Mouse (Mus musculus) intestine, embryonic 16.5 days (tissue): ENCODE measurements around the gene Dram1. TPM values are rescaled to one million over a fixed set of nuclear protein-coding genes. Genes with fewer than 3 reads are reported as not detected.

Experiments used
- ATAC-seq: fragments of 200-750 bp; cut with Nextera tagmentation; 2 replicates; pipeline ENCODE4 v1.8.0; 2017; ENCODE audit warnings: moderate TSS enrichment, moderate library complexity
- H3K27ac ChIP-seq: fragments of 300-500 bp; sonication (generic); 2 replicates; pipeline ENCODE4 v1.5.1; 2014; ENCODE audit warnings: mild to moderate bottlenecking, low read length
- H3K27me3 ChIP-seq: fragments of 300-500 bp; sonication (generic); replicated peaks from 2 replicates; pipeline ENCODE4 v1.6.1; 2014; ENCODE audit warnings: low read length, control low read depth, mixed read lengths; ENCODE audit not compliant: control insufficient read depth, insufficient read depth
- H3K36me3 ChIP-seq: fragments of 300-500 bp; sonication (generic); 2 replicates; pipeline ENCODE4 v1.6.1; 2014; ENCODE audit warnings: low read length, control low read depth; ENCODE audit not compliant: control insufficient read depth, insufficient read depth
- H3K4me1 ChIP-seq: fragments of 300-500 bp; sonication (generic); 2 replicates; pipeline ENCODE4 v1.6.1; 2014; ENCODE audit warnings: low read length, control low read depth, mixed read lengths; ENCODE audit not compliant: control insufficient read depth, insufficient read depth
- H3K4me2 ChIP-seq: fragments of 300-500 bp; sonication (generic); 2 replicates; pipeline ENCODE4 v1.6.1; 2014; ENCODE audit warnings: low read depth, low read length, control low read depth
- H3K4me3 ChIP-seq: fragments of 300-500 bp; sonication (generic); 2 replicates; pipeline ENCODE4 v1.5.1; 2014; ENCODE audit warnings: mild to moderate bottlenecking, low read length
- H3K9ac ChIP-seq: fragments of 300-500 bp; sonication (generic); 2 replicates; pipeline ENCODE4 v1.6.1; 2014; ENCODE audit warnings: low read depth, low read length
- H3K9me3 ChIP-seq: fragments of 300-500 bp; sonication (generic); 2 replicates; pipeline ENCODE4 v1.6.1; 2016; ENCODE audit warnings: low read length, control low read depth; ENCODE audit not compliant: control insufficient read depth
- WGBS: fragments of 180-500 bp; shearing (Covaris S2); extraction: QIAGEN DNeasy Blood & Tissue Kit; methylation state at CpG from one replicate; pipeline ENCODE4 v1.1.7; 2014; 5-methylcytosine and 5-hydroxymethylcytosine counted together
- polyA plus RNA-seq: library from polyadenylated mRNA; unstranded; fragments of >200 nt; fragmentation: Nextera tagmentation; extraction: Ambion mirVana; gene quantifications from 2 replicates; pipeline ENCODE4 v1.2.1, GENCODE M21; 2015

Dram1 gene
- polyA plus RNA-seq, 1 experiment from 2014 or later = 3.5 TPM

DNA sequence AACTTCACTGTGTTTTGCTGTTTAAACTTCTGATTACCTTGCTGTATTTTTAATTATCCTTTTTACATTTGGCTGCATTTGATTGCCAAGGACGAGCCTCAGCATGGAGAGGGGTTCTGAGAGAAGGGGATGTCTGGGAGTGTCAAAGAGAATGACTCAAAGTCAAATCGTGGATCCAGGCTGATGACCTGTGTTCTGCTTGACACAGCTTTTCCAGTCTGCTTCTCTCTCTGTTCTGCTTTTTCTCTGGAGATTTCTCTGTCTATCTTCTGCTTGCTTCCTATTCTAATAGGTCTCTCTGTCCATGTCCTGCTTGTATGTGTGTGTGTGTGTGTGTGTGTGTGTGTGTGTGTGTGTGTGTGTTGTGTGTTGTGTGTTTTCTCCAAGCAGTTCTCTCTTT is 30.9 kb upstream of the Dram1 start:
- Histone ChIP-seq H3K36me3 (no peaks in the 10 kb centered on the region), H3K27me3 (no peaks in the 10 kb centered on the region), H3K9me3 (no peaks in the 10 kb centered on the region), H3K27ac (no peak overlapping the region), H3K4me1 (0 out of 2 replicates have a peak, but pooled peaks cover 7% of the 10 kb centered on the region), H3K4me3 (no peak overlapping the region), H3K4me2 (no peak overlapping the region), H3K9ac (no peak overlapping the region)
- no peak for ATAC-seq
- 68% methylated on average over 2 of the region's 2 CpGs for WGBS

DNA sequence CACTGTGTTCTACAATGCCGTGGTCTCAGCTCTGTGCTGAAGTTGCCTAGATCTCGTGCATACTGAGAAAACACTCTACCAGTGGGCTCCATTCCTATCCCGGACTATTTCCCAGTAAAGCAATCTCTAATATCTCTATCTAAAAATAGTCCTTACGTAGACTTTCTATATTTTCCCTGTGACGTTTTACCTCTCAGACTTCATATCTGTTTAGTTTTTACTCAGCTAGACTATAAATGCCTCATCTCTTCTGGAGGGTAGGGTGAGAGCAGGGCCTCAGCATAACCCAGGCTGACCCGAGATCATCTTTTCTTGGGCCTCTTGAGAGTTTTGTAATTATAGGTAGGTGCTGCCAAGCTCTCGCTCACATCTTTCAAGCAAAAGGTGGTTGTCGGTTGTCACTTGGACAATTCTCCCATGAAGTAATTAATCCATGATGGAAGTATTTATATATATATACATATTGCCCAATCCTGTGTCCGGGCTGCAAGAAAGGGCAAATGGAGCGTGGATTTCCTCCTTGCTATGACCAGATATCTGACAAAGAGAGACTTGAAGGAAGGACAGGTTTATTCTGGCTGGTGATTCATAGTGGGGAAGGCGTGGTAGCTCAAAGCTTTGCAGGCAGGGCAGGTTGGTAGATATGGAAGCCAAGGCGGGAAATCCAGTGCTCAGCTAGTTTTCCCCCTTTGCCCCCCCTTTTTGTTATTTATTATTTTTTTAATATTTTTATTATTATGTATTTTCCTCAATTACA is 29.2 kb upstream of the Dram1 start:
- Histone ChIP-seq H3K4me1 (0 out of 2 replicates have a peak, but pooled peaks cover 7% of the 10 kb centered on the region), H3K9me3 (no peaks in the 10 kb centered on the region), H3K36me3 (no peaks in the 10 kb centered on the region; the same call in 1 of the 2 replicates), H3K9ac (no peak overlapping the region), H3K4me2 (no peak overlapping the region), H3K27me3 (no peaks in the 10 kb centered on the region), H3K4me3 (no peak overlapping the region), H3K27ac (no peak overlapping the region)
- WGBS = 78% methylated on average over 12 of the region's 12 CpGs
- peak; percentile 71 for ATAC-seq

DNA sequence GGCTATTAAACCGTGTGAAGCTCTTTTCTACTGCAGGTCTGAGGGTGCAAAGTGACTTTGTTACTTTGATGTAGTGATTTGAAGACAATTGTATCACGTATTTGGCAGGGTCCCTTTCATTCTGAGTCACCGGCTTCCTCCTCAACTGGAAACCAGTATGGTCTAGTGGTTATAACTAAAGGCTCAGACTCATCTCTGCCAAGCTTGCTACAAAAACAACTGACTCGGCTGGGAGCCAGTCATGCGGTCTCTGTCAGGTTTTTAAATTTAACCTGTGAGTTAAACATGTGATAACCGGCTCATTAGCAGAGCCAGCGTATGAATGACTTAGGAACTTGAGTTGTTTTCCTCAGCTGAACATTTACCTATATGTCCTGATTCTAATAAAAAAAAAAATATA is 26.9 kb upstream of the Dram1 start:
- Histone ChIP-seq H3K4me2 (no peak overlapping the region), H3K4me3 (no peak overlapping the region), H3K27me3 (no peaks in the 10 kb centered on the region), H3K36me3 (peaks cover 3% of the 10 kb centered on the region; the same call in 1 of the 2 replicates), H3K9ac (no peak overlapping the region), H3K9me3 (no peaks in the 10 kb centered on the region), H3K4me1 (0 out of 2 replicates have a peak, but pooled peaks cover 3% of the 10 kb centered on the region), H3K27ac (no peak overlapping the region)
- no peak for ATAC-seq
- 80% methylated on average over 7 of the region's 7 CpGs for WGBS

DNA sequence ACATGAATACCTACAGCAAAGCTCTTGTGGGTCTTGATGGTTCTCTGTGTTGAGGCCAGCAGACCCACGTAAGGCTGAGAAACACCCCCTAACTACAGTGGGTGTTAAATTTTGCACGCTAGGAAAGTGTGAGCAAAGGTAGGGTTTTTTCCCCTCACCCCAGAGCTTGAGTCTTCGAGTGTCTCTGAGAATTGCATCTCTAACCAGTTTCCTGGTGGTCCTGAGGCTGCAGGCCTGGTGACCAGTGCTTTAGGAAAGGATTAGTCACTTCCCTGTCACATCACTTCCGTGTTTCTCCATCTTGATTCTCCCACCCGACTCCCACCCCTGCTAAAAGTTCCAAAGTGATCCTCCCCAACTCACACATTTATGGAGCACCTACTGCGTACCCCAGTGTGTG is 25.3 kb upstream of the Dram1 start:
- Histone ChIP-seq H3K27ac (no peak overlapping the region), H3K4me1 (no peaks in the 10 kb centered on the region), H3K9me3 (no peaks in the 10 kb centered on the region), H3K4me3 (no peak overlapping the region), H3K4me2 (no peak overlapping the region), H3K9ac (no peak overlapping the region), H3K36me3 (peaks cover 3% of the 10 kb centered on the region; the same call in 1 of the 2 replicates), H3K27me3 (no peaks in the 10 kb centered on the region)
- 73% methylated on average over 6 of the region's 6 CpGs for WGBS
- ATAC-seq = no peak

DNA sequence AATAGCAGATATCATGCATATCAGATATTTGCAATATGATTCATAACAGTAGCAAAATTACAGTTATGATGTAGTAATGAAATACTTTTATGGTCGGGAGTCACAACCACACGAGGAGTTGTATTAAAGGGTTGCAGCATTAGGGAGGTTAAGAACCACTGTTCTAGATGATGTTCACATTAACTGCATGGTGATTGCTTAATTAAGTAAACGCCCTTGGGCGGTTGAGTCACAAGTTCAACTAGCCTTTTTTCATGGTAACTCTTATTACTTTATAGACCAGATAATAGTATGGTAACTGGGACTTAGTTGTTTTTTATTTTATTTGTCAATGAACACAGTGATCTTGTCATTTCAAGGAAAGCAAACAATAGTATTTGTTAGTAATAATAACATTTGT is 24.1 kb upstream of the Dram1 start:
- Histone ChIP-seq H3K27ac (no peak overlapping the region), H3K36me3 (peaks cover 3% of the 10 kb centered on the region; the same call in 1 of the 2 replicates), H3K4me1 (no peaks in the 10 kb centered on the region), H3K27me3 (no peaks in the 10 kb centered on the region), H3K4me3 (no peak overlapping the region), H3K9ac (no peak overlapping the region), H3K9me3 (no peaks in the 10 kb centered on the region), H3K4me2 (no peak overlapping the region)
- ATAC-seq = no peak
- WGBS = 93% methylated on average over 4 of the region's 4 CpGs

DNA sequence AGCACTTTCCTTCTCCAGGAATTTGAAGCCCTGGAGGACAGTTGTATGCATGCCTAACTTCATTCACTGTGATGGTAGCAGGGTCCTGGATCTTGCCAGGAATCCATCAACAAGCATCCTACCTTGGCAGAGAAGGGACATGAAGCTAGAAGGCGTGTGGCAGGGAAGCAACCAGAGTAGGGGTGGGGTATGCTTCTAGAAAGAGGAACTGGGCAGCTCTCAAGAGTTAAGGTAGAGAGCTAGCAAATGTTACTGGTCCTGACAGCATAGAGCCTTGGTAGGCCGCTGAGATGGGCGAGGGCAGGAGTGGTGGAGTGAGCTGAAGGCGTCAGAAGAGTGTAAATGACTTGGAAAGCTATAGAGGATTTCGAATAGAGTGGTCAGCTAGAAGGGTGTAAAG is 20.4 kb upstream of the Dram1 start:
- WGBS = 95% methylated on average over 5 of the region's 5 CpGs
- Histone ChIP-seq H3K4me3 (no peak overlapping the region), H3K27ac (no peak overlapping the region), H3K4me2 (no peak overlapping the region), H3K4me1 (no peaks in the 10 kb centered on the region), H3K27me3 (no peaks in the 10 kb centered on the region), H3K9ac (no peak overlapping the region), H3K36me3 (peaks cover 3% of the 10 kb centered on the region; the same call in 1 of the 2 replicates), H3K9me3 (no peaks in the 10 kb centered on the region)
- no peak for ATAC-seq

DNA sequence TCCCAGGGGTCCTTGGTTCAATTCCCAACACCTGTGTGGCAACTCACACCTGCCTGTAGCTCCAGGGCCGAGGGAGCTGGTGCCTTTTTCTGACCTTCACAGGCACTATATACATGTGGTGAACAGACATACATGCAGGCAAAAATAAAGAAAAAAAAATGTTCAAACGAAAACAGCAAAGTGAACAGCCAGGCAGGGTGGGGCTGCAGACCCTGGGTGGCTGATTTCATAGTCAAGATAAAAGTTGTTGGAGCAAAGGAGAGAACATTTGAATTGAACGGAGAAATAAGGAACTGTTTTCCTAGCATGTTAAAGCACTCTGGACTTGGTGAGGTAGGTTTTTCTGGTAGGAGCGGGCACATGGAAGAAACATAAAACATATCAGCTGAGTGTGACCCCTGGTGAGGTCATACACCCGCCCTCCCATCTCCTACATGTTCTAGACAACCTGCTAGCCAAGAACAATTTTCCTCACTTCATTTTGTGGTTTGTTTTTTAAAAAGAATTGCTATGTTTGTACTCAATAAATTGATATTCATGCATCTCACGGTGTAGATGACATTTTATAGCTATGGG is 19.9 kb upstream of the Dram1 start:
- Histone ChIP-seq H3K27me3 (no peaks in the 10 kb centered on the region), H3K9ac (no peak overlapping the region), H3K27ac (no peak overlapping the region), H3K4me2 (no peak overlapping the region), H3K36me3 (0 out of 2 replicates have a peak, but pooled peaks cover 3% of the 10 kb centered on the region), H3K9me3 (no peaks in the 10 kb centered on the region), H3K4me1 (no peaks in the 10 kb centered on the region), H3K4me3 (no peak overlapping the region)
- ATAC-seq = no peak
- 83% methylated on average over 6 of the region's 6 CpGs for WGBS

DNA sequence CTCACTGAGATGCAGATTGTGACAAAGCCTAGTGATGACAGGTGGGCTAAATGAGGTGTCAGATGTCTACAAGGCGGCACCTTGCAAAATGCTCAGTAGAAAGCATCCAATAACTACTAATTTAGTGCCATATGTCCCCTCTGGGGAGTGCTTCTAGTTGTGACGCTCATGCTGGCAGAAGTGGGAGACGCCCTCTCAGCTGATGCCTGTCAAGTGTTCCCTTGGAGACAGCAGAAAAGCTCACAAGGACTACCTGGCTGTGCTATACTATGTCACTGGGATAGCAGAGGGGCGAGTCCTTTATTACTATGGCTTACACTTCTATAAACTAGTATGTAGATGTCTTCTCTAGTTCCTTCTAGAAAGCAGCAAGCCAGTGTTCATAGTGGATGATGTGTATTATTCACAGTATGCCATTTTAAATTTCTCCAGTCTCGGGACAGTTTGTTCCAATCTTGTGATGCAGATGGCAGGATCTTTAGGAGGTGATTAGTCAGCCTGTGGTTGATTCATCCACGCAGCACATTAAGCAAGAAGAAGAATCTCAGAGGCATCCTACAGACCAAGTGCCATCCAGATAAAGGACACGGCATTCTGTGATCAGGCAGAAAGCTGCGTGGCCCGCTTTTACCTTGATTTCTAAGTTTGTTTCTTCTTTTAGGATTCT is 13.4 kb upstream of the Dram1 start:
- Histone ChIP-seq H3K4me3 (no peak overlapping the region), H3K36me3 (peaks cover 2% of the 10 kb centered on the region; the same call in 1 of the 2 replicates), H3K9ac (no peak overlapping the region), H3K4me1 (peaks cover 6% of the 10 kb centered on the region; the same call in 1 of the 2 replicates), H3K27ac (no peak overlapping the region), H3K4me2 (no peak overlapping the region), H3K27me3 (no peaks in the 10 kb centered on the region), H3K9me3 (no peaks in the 10 kb centered on the region)
- ATAC-seq = no peak
- WGBS = 85% methylated on average over 9 of the region's 9 CpGs

DNA sequence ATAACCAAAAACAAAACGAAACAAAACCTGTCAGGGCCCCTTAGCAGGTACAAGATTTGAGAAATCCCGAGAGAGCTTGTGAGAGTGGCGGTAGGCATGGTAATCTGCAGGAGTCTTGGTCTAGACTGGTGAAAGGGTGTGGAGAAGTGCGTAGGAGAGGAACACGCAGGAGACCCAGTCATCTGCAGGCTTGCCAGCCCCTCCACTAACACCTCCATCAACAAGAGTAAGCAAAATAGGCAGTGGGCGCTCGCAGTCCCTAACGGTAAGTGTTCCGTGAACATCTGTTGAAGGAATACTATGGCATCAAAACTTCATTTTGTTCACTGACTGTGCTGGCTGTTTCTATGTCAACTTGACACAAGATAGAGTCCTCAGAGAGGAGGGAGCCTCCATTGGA is 12.6 kb upstream of the Dram1 start:
- peaks cover 2% of the 10 kb centered on the region; the same call in 1 of the 2 replicates for H3K36me3 ChIP-seq
- no peaks in the 10 kb centered on the region for H3K9me3 ChIP-seq
- WGBS = 87% methylated on average over 9 of the region's 9 CpGs
- H3K27ac ChIP-seq = no peak overlapping the region
- H3K27me3 ChIP-seq = no peaks in the 10 kb centered on the region
- no peak for ATAC-seq
- no peak overlapping the region for H3K4me2 ChIP-seq
- no peak overlapping the region for H3K4me3 ChIP-seq
- peaks cover 6% of the 10 kb centered on the region; the same call in 1 of the 2 replicates for H3K4me1 ChIP-seq
- no peak overlapping the region for H3K9ac ChIP-seq
